15 mouse cellular contexts compared by ENCODE assay signal in the genomic region with DNA sequence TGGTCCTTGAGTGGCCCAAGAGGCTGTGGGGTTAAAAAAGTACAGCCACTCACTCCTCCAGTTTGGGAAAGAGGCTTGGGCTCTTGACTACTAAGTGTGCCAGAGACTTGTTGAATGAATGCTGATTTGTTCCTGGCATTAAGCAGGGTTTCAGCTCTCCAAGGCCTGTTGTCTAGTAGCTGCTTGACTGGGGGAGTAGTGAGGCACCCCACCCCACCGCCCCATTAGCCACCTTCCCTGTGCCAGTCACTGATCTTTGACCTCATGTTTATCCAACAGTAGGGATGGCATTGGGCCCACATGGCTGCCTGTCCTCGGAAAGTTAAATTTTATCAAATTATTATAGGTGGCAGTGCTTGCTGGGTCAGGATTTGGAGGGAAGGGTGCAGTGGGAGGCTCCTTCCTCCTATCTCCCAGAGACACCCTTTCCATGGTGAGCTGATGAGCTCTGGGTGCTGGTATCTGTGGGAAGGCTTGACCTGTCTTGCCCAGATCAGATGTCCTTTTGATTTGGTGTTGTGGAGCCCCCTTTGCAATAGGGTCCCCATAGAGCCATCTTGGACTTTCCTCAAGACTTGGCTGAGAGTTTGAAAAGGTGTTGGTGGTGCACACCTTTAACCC. TPM values are rescaled to one million over a fixed set of nuclear protein-coding genes. Genes with fewer than 3 reads are reported as not detected.
DNase-seq lines count a peak whose midpoint lies in the region; ATAC-seq lines count a peak whose summit lies in the region.
"Had no signal": no experiment of that assay in that cellular context is flagged by ENCODE, and none has a peak within 500 bp of the region (broad histone marks: within the 10 kb centered on the region; RNA-seq: fewer than 3 reads in every experiment).

No protein-coding gene starts in this region.

- no peaks in the 10 kb centered on the region; the same call in 1 of the 2 replicates for H3K36me3 ChIP-seq in liver, embryonic 13.5 days
- H3K36me3 ChIP-seq in forebrain, embryonic 16.5 days (ENCODE audit: control insufficient read depth, insufficient read depth), result no peaks in the 10 kb centered on the region
- H3K36me3 ChIP-seq: midbrain, embryonic 12.5 days had no signal

- ATAC-seq in erythroblast, adult 5-6 weeks (replicated peaks; ENCODE audit: low FRiP score, poor library complexity, severe bottlenecking), result 0 out of 2 replicates have a peak, but pooled peaks have one; percentile 35
- ATAC-seq in liver, embryonic 13.5 days (ENCODE audit: low read depth), result peak; percentile 69
- ATAC-seq in forebrain, embryonic 16.5 days, result no peak
- ATAC-seq: forebrain, embryonic 13.5 days had no signal

- H3K9me3 ChIP-seq in liver, embryonic 13.5 days (replicated peaks), result no peaks in the 10 kb centered on the region
- H3K9me3 ChIP-seq in forebrain, embryonic 16.5 days (ENCODE audit: control insufficient read depth, low read length), result no peaks in the 10 kb centered on the region
- H3K9me3 ChIP-seq: embryonic facial prominence, embryonic 10.5 days; forebrain, embryonic 13.5 days; G1E; midbrain, embryonic 12.5 days; neural tube, embryonic 12.5 days had no signal

- H3K4me2 ChIP-seq in liver, embryonic 13.5 days, result no peak overlapping the region
- no peak overlapping the region for H3K4me2 ChIP-seq in forebrain, embryonic 16.5 days (ENCODE audit: low read length)
- H3K4me2 ChIP-seq: forebrain, embryonic 13.5 days; midbrain, embryonic 12.5 days; neural tube, embryonic 12.5 days had no signal

- H3K4me1 ChIP-seq in liver, embryonic 13.5 days (replicated peaks), result peaks cover 38% of the 10 kb centered on the region
- no peaks in the 10 kb centered on the region for H3K4me1 ChIP-seq in forebrain, embryonic 16.5 days (replicated peaks; ENCODE audit: control insufficient read depth, insufficient read depth, low read length)
- H3K4me1 ChIP-seq: midbrain, embryonic 12.5 days; neural tube, embryonic 12.5 days had no signal

- no peak overlapping the region for H3K9ac ChIP-seq in liver, embryonic 13.5 days
- no peak overlapping the region for H3K9ac ChIP-seq in forebrain, embryonic 16.5 days (replicated peaks; ENCODE audit: low read depth, low read length)
- H3K9ac ChIP-seq: forebrain, embryonic 13.5 days; midbrain, embryonic 12.5 days; neural tube, embryonic 12.5 days had no signal

- WGBS in liver, embryonic 13.5 days (ENCODE audit: insufficient replicate concordance), result 50% methylated on average over 2 of the region's 2 CpGs
- 85% methylated on average over 2 of the region's 2 CpGs for WGBS in forebrain, embryonic 16.5 days

- DNase-seq in heart, adult 11 months, result peak; percentile 93
- no peak for DNase-seq in heart, adult 9 months (ENCODE audit: low spot score in 2 of 2)
- peak; percentile 76 to 84 for DNase-seq in kidney, adult 8-10 months
- DNase-seq in kidney, postnatal 4 days, result no peak
- peak; percentile 57 for DNase-seq in liver, embryonic 13.5 days
- DNase-seq in cerebellum, postnatal 25 days, result no peak
- DNase-seq: cerebellum, adult 8-10 months; right cerebral cortex, adult 18-20 months had no signal

- no peak overlapping the region for H3K4me3 ChIP-seq in liver, embryonic 13.5 days (replicated peaks)
- H3K4me3 ChIP-seq in forebrain, embryonic 16.5 days (replicated peaks; ENCODE audit: low read length), result no peak overlapping the region
- H3K4me3 ChIP-seq: embryonic facial prominence, embryonic 10.5 days; forebrain, embryonic 13.5 days; midbrain, embryonic 12.5 days; neural tube, embryonic 12.5 days had no signal

- H3K27me3 ChIP-seq in liver, embryonic 13.5 days, result no peaks in the 10 kb centered on the region
- H3K27me3 ChIP-seq in forebrain, embryonic 16.5 days (replicated peaks; ENCODE audit: control insufficient read depth, insufficient read depth, low read length), result no peaks in the 10 kb centered on the region
- H3K27me3 ChIP-seq: forebrain, embryonic 13.5 days; midbrain, embryonic 12.5 days; neural tube, embryonic 12.5 days had no signal

- H3K27ac ChIP-seq in liver, embryonic 13.5 days, result no peak overlapping the region
- no peak overlapping the region for H3K27ac ChIP-seq in forebrain, embryonic 16.5 days (ENCODE audit: low read length)
- H3K27ac ChIP-seq: embryonic facial prominence, embryonic 10.5 days; forebrain, embryonic 13.5 days; midbrain, embryonic 12.5 days; neural tube, embryonic 12.5 days had no signal

RNA-seq across cellular contexts. Expression of gene Cds2, which starts 7.5 kb away (rescaled TPM):
- 5.4 and 6.1 TPM in 2 replicates for total RNA-seq in erythroblast, adult 5-6 weeks (2015; ENCODE audit: low replicate concordance)
- total RNA-seq in erythroblast, adult 5-6 weeks (2017; ENCODE audit: low replicate concordance), result 6.0 and 7.9 TPM in 2 replicates
- polyA plus RNA-seq in liver, embryonic 13.5 days (2015; fragmentation: Nextera tagmentation; extraction: Ambion mirVana), result 10.2 and 13.3 TPM in 2 replicates
- 23.0 and 27.9 TPM in 2 replicates for polyA plus RNA-seq in forebrain, embryonic 16.5 days (2015; fragmentation: Nextera tagmentation; extraction: Ambion mirVana)

RNA-seq across cellular contexts. Expression of gene Pcna, which starts 17.3 kb away (rescaled TPM):
- 310 and 324 TPM in 2 replicates for total RNA-seq in erythroblast, adult 5-6 weeks (2015; ENCODE audit: low replicate concordance)
- total RNA-seq in erythroblast, adult 5-6 weeks (2017; ENCODE audit: low replicate concordance), result 228 and 255 TPM in 2 replicates
- polyA plus RNA-seq in liver, embryonic 13.5 days (2015; fragmentation: Nextera tagmentation; extraction: Ambion mirVana), result 369 and 404 TPM in 2 replicates
- polyA plus RNA-seq in forebrain, embryonic 16.5 days (2015; fragmentation: Nextera tagmentation; extraction: Ambion mirVana), result 164 and 192 TPM in 2 replicates

RNA-seq across cellular contexts. Expression of gene Tmem230, which starts 22.8 kb away (rescaled TPM):
- 21.3 and 27.4 TPM in 2 replicates for total RNA-seq in erythroblast, adult 5-6 weeks (2015; ENCODE audit: low replicate concordance)
- 9.9 and 13.3 TPM in 2 replicates for total RNA-seq in erythroblast, adult 5-6 weeks (2017; ENCODE audit: low replicate concordance)
- 17.5 and 21.7 TPM in 2 replicates for polyA plus RNA-seq in liver, embryonic 13.5 days (2015; fragmentation: Nextera tagmentation; extraction: Ambion mirVana)
- polyA plus RNA-seq in forebrain, embryonic 16.5 days (2015; fragmentation: Nextera tagmentation; extraction: Ambion mirVana), result 43.4 and 49.9 TPM in 2 replicates

Comparison
In these comparisons a context has a peak if more than half of its experiments do, and no peak if none do; other contexts are left out.
1. DNase-seq: peak in heart, adult 11 months (single experiment), kidney, adult 8-10 months (2 of 2) and liver, embryonic 13.5 days (single experiment); none in heart, adult 9 months (0 of 2), kidney, postnatal 4 days (0 of 2) and cerebellum, postnatal 25 days (0 of 2).